Mouse (Mus musculus): Measurements from ENCODE around the gene Ift81. TPM values are rescaled to one million over a fixed set of nuclear protein-coding genes. Genes with fewer than 3 reads are reported as not detected.

The Ift81 gene
- polyA plus RNA-seq, 1 experiment from 2014 or later, result 17.4 TPM

DNA sequence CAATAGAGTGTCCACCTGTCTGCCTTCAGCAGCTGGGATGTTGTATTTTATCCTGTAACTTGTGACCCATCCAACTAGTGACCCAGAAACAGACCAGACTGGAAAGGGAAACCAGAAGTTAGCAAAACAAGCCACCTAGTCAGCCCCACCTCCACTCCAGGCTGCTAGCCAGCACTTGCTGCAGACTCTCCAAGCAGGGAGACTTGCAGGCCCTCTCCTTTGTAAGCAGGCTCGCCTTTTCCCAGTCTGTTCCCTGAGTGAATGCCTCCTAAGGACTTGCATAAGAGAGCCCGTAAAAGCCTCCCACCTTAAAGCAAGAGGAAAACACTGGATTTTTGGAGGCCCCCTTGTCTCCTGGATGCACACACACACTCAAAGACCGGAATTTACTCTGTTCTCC, 85.0 kb downstream of the Ift81 start:
- 0 out of 2 replicates have a peak, but pooled peaks have one; percentile 20 for ATAC-seq (ENCODE audit: low FRiP score, low TSS enrichment)
- Histone ChIP-seq H3K36me3 (ENCODE audit: control insufficient read depth, insufficient read depth, low read length) (no peaks in the 10 kb centered on the region), H3K27ac (replicated peaks) (peak overlapping the region; percentile 96), H3K9me3 (ENCODE audit: control insufficient read depth, low read length) (no peaks in the 10 kb centered on the region), H3K4me2 (replicated peaks; ENCODE audit: low read depth) (no peak overlapping the region), H3K27me3 (ENCODE audit: control insufficient read depth, insufficient read depth, low read length) (no peaks in the 10 kb centered on the region), H3K4me3 (ENCODE audit: low read depth, low read length) (no peak overlapping the region), H3K4me1 (replicated peaks; ENCODE audit: control insufficient read depth, insufficient read depth) (peaks cover 44% of the 10 kb centered on the region), H3K9ac (ENCODE audit: low read length) (peak overlapping the region; percentile 23; the same call in 1 of the 2 replicates)
- WGBS, result 24% methylated on average over 3 of the region's 3 CpGs
- TF ChIP-seq CTCF (IDR thresholded peaks at IDR 0.05; ENCODE audit: low read depth) (no peak), EP300 (optimal IDR thresholded peaks at IDR 0.05) (no peak)
- DNase-seq (ENCODE audit: low spot score), result peak; percentile 67

DNA sequence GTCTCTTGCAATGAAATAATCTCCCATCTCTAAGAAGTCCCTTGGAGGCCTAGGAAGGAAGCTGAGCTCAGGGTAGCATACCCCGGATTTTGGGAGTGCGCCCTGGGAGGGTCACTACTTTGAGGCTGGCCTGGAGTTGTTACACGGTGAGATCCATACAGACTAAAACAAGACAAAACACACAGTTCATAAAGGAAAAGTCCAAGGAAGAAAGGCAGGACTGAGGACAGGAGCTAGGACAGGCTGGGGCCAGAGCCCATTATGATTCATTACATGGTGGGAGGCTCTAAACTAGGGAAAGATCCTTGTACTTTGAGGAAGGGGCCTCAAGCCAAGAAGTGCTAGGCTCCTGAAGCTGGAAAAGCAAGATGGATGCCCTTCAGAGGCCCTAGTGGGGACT, 85.7 kb downstream of the Ift81 start:
- TF ChIP-seq CTCF (IDR thresholded peaks at IDR 0.05; ENCODE audit: low read depth) (no peak), EP300 (optimal IDR thresholded peaks at IDR 0.05) (no peak)
- ATAC-seq (ENCODE audit: low FRiP score, low TSS enrichment), result no peak

DNA sequence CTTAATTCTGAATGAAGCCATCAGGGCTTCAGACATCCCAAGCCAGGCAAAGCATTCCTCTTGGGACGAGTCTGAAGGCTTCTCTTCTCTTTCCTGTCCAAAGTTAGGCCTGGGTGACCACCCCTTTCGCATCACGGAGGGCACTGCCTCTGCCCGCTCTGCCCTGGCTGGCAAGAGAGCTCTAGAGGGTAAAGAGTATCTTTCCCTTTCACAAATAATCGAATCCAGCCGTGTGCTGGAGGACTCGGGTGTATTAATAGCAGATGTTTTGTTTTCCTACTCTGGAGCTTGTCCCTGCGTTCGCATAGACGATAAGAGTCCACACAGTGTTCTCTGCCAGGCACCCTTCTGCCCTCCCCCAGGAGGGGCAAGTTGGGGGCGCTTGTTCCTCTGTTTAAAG, 86.6 kb downstream of the Ift81 start:
- 28% methylated on average over 11 of the region's 11 CpGs for WGBS
- H3K36me3 ChIP-seq (ENCODE audit: control insufficient read depth, insufficient read depth, low read length), result no peaks in the 10 kb centered on the region
- DNase-seq (ENCODE audit: low spot score) (no peak), ATAC-seq (ENCODE audit: low FRiP score, low TSS enrichment) (no peak)
- H3K27ac ChIP-seq (replicated peaks), result peak overlapping the region; percentile 96
- H3K4me1 ChIP-seq (replicated peaks; ENCODE audit: control insufficient read depth, insufficient read depth), result peaks cover 44% of the 10 kb centered on the region
- no peak overlapping the region for H3K4me2 ChIP-seq (replicated peaks; ENCODE audit: low read depth)
- no peak overlapping the region; the same call in 1 of the 2 replicates for H3K9ac ChIP-seq (ENCODE audit: low read length)
- H3K4me3 ChIP-seq (ENCODE audit: low read depth, low read length), result no peak overlapping the region
- H3K27me3 ChIP-seq (ENCODE audit: control insufficient read depth, insufficient read depth, low read length), result no peaks in the 10 kb centered on the region
- no peaks in the 10 kb centered on the region for H3K9me3 ChIP-seq (ENCODE audit: control insufficient read depth, low read length)
- TF ChIP-seq EP300 (optimal IDR thresholded peaks at IDR 0.05), result no peak
- no peak for TF ChIP-seq CTCF (IDR thresholded peaks at IDR 0.05; ENCODE audit: low read depth)

More for the DNA sequence above, 85.7 kb downstream of the Ift81 start:
- peak overlapping the region; percentile 96 for H3K27ac ChIP-seq (replicated peaks)
- no peak for DNase-seq (ENCODE audit: low spot score)
- H3K4me3 ChIP-seq (ENCODE audit: low read depth, low read length), result no peak overlapping the region
- peak overlapping the region; percentile 8; the same call in 1 of the 2 replicates for H3K9ac ChIP-seq (ENCODE audit: low read length)
- WGBS, result 56% methylated on average over 3 of the region's 3 CpGs
- H3K9me3 ChIP-seq (ENCODE audit: control insufficient read depth, low read length), result no peaks in the 10 kb centered on the region
- no peaks in the 10 kb centered on the region for H3K36me3 ChIP-seq (ENCODE audit: control insufficient read depth, insufficient read depth, low read length)
- no peaks in the 10 kb centered on the region for H3K27me3 ChIP-seq (ENCODE audit: control insufficient read depth, insufficient read depth, low read length)
- peaks cover 44% of the 10 kb centered on the region for H3K4me1 ChIP-seq (replicated peaks; ENCODE audit: control insufficient read depth, insufficient read depth)
- no peak overlapping the region for H3K4me2 ChIP-seq (replicated peaks; ENCODE audit: low read depth)

DNA sequence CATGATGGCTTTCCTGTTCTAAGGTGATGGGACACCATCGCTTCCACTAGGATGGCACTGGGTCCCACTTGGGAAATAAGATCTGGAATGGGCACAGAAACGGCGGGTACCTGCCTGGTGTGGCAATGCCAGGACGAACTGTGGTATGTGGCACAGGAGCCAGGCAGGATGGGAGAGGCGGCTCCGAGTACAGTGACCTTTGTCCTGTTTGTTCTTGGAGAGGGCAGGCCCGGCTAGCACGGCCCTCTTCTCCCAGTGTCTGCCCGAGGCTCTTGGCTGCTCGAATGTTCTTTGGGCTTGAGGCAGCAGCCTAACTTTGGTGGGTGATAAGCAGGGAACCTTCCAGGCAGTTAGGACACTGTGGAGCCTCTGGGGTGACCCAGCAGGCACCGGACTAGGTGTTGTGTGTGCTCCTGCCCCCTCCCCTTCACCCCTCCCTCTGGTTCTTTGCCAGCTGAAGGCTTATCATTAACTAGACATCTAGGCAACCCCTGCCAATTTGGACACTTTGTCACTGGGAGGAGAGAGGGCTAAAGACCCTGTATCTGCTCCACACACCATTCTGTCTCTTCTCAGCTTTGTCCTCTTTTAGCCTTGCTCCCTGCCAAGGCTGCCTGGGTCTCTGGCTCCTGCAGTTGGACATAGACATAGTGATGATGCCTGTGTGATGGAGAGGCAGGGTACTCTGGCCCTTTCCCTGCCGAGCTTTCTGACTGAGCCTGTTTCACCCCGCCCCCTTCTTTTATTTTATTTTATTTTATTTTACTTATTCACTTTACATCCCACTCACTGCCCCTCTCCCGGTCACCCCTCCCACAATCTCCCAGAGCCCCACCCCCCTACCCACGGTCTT, 87.2 kb downstream of the Ift81 start:
- ATAC-seq (ENCODE audit: low FRiP score, low TSS enrichment) (peak; percentile 84), DNase-seq (ENCODE audit: low spot score) (peak; percentile 82)
- Histone ChIP-seq H3K9me3 (ENCODE audit: control insufficient read depth, low read length) (no peaks in the 10 kb centered on the region), H3K36me3 (ENCODE audit: control insufficient read depth, insufficient read depth, low read length) (no peaks in the 10 kb centered on the region), H3K4me2 (replicated peaks; ENCODE audit: low read depth) (no peak overlapping the region; the same call in 1 of the 2 replicates), H3K4me3 (ENCODE audit: low read depth, low read length) (no peak overlapping the region), H3K27me3 (ENCODE audit: control insufficient read depth, insufficient read depth, low read length) (no peaks in the 10 kb centered on the region), H3K4me1 (replicated peaks; ENCODE audit: control insufficient read depth, insufficient read depth) (peaks cover 44% of the 10 kb centered on the region), H3K9ac (ENCODE audit: low read length) (no peak overlapping the region; the same call in none of the 2 replicates), H3K27ac (replicated peaks) (peak overlapping the region; percentile 96)
- TF ChIP-seq EP300 (optimal IDR thresholded peaks at IDR 0.05) (no peak), CTCF (IDR thresholded peaks at IDR 0.05; ENCODE audit: low read depth) (no peak)
- WGBS, result 50% methylated on average over 15 of the region's 15 CpGs

DNA sequence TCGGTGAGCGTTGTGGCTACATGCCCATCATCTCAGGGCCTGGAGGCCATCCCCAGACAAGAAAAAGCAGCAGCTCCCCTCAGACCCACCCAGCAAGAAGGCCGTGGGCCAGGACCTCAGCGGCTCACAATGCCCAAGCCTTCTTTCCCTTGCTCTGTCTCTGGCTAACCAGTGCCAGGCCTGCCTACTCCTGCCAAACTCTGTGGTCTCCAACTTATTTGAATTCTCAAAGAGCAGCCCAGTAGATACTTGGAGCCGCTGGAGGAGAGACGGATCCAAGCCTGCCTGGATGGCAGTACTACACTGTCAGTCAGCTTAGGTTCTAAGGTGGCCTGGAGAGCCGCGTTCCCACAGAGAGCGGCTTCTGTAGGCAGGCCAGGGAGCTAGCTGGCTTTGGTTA, 87.9 kb downstream of the Ift81 start:
- peak overlapping the region; percentile 18; the same call in 1 of the 2 replicates for H3K9ac ChIP-seq (ENCODE audit: low read length)
- peak overlapping the region; percentile 96 for H3K27ac ChIP-seq (replicated peaks)
- no peak overlapping the region; the same call in 1 of the 2 replicates for H3K4me2 ChIP-seq (replicated peaks; ENCODE audit: low read depth)
- 77% methylated on average over 9 of the region's 9 CpGs for WGBS
- no peak overlapping the region for H3K4me3 ChIP-seq (ENCODE audit: low read depth, low read length)
- no peaks in the 10 kb centered on the region for H3K36me3 ChIP-seq (ENCODE audit: control insufficient read depth, insufficient read depth, low read length)
- no peak for DNase-seq (ENCODE audit: low spot score)
- H3K9me3 ChIP-seq (ENCODE audit: control insufficient read depth, low read length), result no peaks in the 10 kb centered on the region
- TF ChIP-seq CTCF (IDR thresholded peaks at IDR 0.05; ENCODE audit: low read depth) (no peak), EP300 (optimal IDR thresholded peaks at IDR 0.05) (no peak)
- ATAC-seq (ENCODE audit: low FRiP score, low TSS enrichment), result no peak
- H3K27me3 ChIP-seq (ENCODE audit: control insufficient read depth, insufficient read depth, low read length), result no peaks in the 10 kb centered on the region
- peaks cover 44% of the 10 kb centered on the region for H3K4me1 ChIP-seq (replicated peaks; ENCODE audit: control insufficient read depth, insufficient read depth)
